Mouse (Mus musculus): Measurements from ENCODE around the gene Hspbap1. TPM values are rescaled to one million over a fixed set of nuclear protein-coding genes. Genes with fewer than 3 reads are reported as not detected.

Hspbap1 gene
- polyA plus RNA-seq, 1 experiment from 2014 or later = 18.5 TPM

Other genes starting within 250 kb of the Hspbap1 start
- 4.9 and 8.4 TPM in 2 replicates for gene Sema5b, start 229.2 kb upstream of the Hspbap1 start, polyA plus RNA-seq (2014; fragmentation: Nextera tagmentation; extraction: Ambion mirVana)
- 14.3 and 17.9 TPM in 2 replicates for gene Dirc2, start 1.0 kb upstream of the Hspbap1 start, polyA plus RNA-seq (2014; fragmentation: Nextera tagmentation; extraction: Ambion mirVana)
- 0.36 and 0.81 TPM in 2 replicates for gene Parp14, start 101.2 kb downstream of the Hspbap1 start, polyA plus RNA-seq (2014; fragmentation: Nextera tagmentation; extraction: Ambion mirVana)
- 1.8 and 3.2 TPM in 2 replicates for gene Parp9, start 168.1 kb downstream of the Hspbap1 start, polyA plus RNA-seq (2014; fragmentation: Nextera tagmentation; extraction: Ambion mirVana)
- gene Dtx3l, start 168.8 kb downstream of the Hspbap1 start, polyA plus RNA-seq (2014; fragmentation: Nextera tagmentation; extraction: Ambion mirVana) = 1.7 and 3.2 TPM in 2 replicates
- 25.1 and 44.6 TPM in 2 replicates for gene Kpna1, start 208.4 kb downstream of the Hspbap1 start, polyA plus RNA-seq (2014; fragmentation: Nextera tagmentation; extraction: Ambion mirVana)

All from kidney, embryonic 14.5 days (tissue).